Mouse (Mus musculus) embryonic fibroblast, embryonic 13.5 days (primary cell): ENCODE measurements around the gene Socs2. TPM values are rescaled to one million over a fixed set of nuclear protein-coding genes. Genes with fewer than 3 reads are reported as not detected.

ENCODE experiments used
- H3K27ac ChIP-seq: 2 replicates; pipeline ENCODE4 v1.5.1; 2012; ENCODE audit warnings: low read length, control low read depth, inconsistent platforms; ENCODE audit not compliant: insufficient read depth
- H3K4me1 ChIP-seq: 2 replicates; pipeline ENCODE4 v1.6.1; 2011; ENCODE audit warnings: low read length; ENCODE audit not compliant: control insufficient read depth, insufficient read depth
- H3K4me3 ChIP-seq: 2 replicates; pipeline ENCODE4 v1.5.1; 2011; ENCODE audit warnings: mild to moderate bottlenecking, control low read depth, low read length; ENCODE audit not compliant: insufficient read depth
- CTCF ChIP-seq: IDR thresholded peaks from 2 replicates; pipeline ENCODE4 v1.5.1; 2011; ENCODE audit warnings: mild to moderate bottlenecking, control low read depth, low read length, moderate library complexity, borderline replicate concordance; ENCODE audit not compliant: insufficient read depth
- POLR2A ChIP-seq: IDR thresholded peaks from 2 replicates; pipeline ENCODE4 v1.6.1; 2011; ENCODE audit warnings: low read depth, mild to moderate bottlenecking, control low read depth, low read length, moderate library complexity
- polyA plus RNA-seq: library from polyadenylated mRNA; stranded (reverse); fragments of >200 nt; gene quantifications from 2 replicates; pipeline ENCODE4 v1.2.4, GENCODE M21; 2011; ENCODE audit warnings: low read depth; ENCODE audit not compliant: missing spikeins, insufficient read length

The Socs2 gene
- polyA plus RNA-seq, 1 experiment: 42.5 TPM

DNA sequence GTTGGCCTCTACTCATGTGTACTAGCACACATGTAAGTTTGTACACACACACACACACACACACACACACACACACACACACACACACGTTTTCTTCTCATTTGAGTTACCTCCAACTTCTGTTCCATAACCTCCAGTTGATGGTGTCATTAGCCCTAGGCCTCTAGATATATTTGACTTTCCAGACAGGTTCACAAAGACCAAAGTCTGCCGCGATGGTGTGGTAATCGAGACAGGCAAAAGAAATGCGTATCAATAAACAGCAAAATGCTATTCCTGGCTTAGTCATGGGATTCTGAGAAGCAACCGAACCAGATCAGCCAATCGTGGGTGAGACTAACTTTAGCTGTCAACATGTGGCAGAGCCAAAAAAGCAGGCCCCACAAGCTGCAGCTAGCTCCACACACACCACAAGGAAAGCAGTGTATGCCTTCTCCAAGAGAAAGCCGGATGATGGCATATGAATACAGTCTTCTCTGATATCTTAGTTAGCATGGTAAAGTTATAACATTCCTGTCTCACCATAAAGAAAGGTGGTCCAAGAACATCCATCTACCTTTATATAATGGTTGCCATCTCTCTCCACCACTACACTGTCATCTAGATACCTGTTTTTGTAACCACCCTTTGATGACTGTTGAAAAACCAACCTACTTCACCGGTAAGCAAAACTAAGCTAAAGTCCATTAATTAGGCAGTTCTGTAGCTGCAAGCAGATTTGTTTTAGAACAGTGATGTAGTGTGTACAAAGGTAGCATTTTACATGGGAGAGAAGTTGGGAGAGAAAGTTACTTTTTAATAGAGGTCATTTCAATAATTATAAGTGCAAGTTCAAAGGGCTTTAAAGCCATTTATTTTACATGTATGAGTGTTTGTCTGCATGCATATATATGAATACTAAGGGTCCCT lies 9.5 kb upstream of the Socs2 start:
- Histone ChIP-seq H3K4me1 (no peaks in the 10 kb centered on the region), H3K4me3 (no peak overlapping the region), H3K27ac (no peak overlapping the region)
- no peak for TF ChIP-seq CTCF
- no peak for TF ChIP-seq POLR2A

DNA sequence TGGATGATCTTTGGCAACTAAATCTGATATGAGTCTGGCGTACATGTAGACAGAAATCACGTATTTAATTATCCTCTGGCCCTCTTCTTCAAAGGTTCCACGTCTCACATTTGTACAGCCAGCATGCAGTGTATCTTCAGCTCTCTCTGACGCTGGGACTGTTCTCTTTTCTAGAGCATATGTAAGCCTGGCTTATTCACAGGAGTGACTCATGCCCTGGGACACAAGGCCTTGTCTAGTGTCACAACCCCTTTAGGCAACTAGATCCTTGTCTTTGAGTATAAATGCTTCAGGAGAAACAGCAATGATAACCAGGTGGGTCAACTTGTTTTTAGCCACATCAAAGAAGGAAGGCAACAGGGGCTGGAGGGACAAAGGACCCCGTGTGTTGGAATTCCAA lies 5.7 kb upstream of the Socs2 start:
- H3K4me1 ChIP-seq: no peaks in the 10 kb centered on the region
- H3K4me3 ChIP-seq: no peak overlapping the region
- no peak for TF ChIP-seq POLR2A
- no peak for TF ChIP-seq CTCF
- H3K27ac ChIP-seq: no peak overlapping the region

DNA sequence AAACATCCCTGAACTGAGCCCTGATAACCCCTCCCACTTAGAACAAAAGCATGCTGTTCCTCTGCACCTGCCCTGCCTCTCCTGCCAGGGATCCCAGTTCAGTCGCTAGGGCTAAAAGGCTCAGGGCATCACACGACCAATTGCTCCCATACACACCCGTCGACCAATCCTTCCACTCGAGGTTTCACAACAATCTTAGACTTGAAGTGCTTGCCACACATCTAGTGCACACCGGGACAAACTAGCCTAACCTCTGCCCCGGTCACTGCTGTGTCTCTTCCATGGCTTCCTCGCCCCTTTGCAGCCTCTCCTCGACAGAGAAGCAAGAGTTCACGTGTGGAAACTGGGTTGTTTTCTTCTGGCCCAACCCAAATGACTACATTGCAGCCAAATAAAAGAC lies 3.3 kb upstream of the Socs2 start:
- H3K27ac ChIP-seq: no peak overlapping the region
- H3K4me3 ChIP-seq: no peak overlapping the region
- TF ChIP-seq CTCF (no peak), POLR2A (no peak)

DNA sequence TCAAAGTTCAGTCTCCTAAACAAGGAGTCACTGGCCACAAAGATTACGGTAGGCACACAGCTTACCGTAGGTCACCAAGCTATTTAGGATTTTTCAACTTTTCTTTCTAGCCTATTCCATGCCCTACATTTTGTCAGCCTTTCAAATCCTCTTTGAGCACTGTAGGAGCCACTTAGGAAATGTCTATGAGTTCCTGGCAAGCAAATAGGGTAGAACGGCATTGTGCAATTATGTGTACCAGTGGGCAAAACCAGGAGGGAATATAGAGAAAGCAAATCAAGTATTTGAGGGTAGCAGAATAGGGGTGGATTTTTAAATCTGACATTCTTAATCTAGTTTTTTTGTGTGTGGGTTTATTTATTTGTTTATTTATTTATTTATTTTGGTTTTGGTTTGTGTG lies 2.7 kb upstream of the Socs2 start:
- Histone ChIP-seq H3K4me3 (no peak overlapping the region), H3K27ac (no peak overlapping the region), H3K4me1 (no peaks in the 10 kb centered on the region)
- TF ChIP-seq CTCF: no peak
- TF ChIP-seq POLR2A: no peak

More for the DNA sequence above, 3.3 kb upstream of the Socs2 start:
- H3K4me1 ChIP-seq: no peaks in the 10 kb centered on the region

- H3K4me1 ChIP-seq: no peaks in the 10 kb centered on the region
- H3K27ac ChIP-seq: no peak overlapping the region
- TF ChIP-seq CTCF (no peak), POLR2A (no peak)
- H3K4me3 ChIP-seq: no peak overlapping the region
These were observed 1.7 kb upstream of the Socs2 start for GRCm38 (mm10) chr10:95418631-95419030.

- H3K27ac ChIP-seq: no peak overlapping the region
- TF ChIP-seq POLR2A (no peak), CTCF (peak; percentile 49; the same call in 1 of the 2 replicates)
- H3K4me1 ChIP-seq: no peaks in the 10 kb centered on the region
- peak overlapping the region; percentile 61 for H3K4me3 ChIP-seq
These were observed 686 bp upstream of the Socs2 start for GRCm38 (mm10) chr10:95417496-95418236.

GRCm38 (mm10) chr10:95416361-95416684 lies 657 bp downstream of the Socs2 start:
- Histone ChIP-seq H3K4me1 (no peaks in the 10 kb centered on the region), H3K27ac (peak overlapping the region; percentile 45; the same call in 1 of the 2 replicates), H3K4me3 (peak overlapping the region; percentile 61)
- no peak for TF ChIP-seq POLR2A
- TF ChIP-seq CTCF: no peak

GRCm38 (mm10) chr10:95415533-95416360 lies 1.2 kb downstream of the Socs2 start:
- no peak for TF ChIP-seq POLR2A
- no peak for TF ChIP-seq CTCF
- Histone ChIP-seq H3K27ac (no peak overlapping the region), H3K4me1 (no peaks in the 10 kb centered on the region), H3K4me3 (peak overlapping the region; percentile 61)

DNA sequence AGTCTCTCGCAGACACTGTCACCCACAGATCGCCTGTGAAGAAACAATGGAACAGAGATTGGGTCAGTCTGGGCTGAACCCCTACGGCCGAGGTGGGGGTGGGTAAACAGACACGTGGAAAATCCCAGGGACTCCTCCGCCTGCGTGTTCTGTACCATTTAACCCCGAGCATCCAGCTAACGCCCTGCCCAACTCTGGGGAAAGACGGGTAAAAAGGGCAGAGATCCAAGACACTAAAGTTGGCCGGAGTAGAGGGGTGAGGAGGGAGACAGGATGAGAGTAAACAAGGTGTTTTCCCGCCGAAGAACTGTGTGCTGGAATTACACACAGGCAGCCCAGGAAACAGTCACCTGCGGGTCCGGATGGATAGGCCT lies 1.8 kb downstream of the Socs2 start:
- H3K27ac ChIP-seq: no peak overlapping the region
- H3K4me1 ChIP-seq: no peaks in the 10 kb centered on the region
- TF ChIP-seq POLR2A (no peak), CTCF (no peak)
- H3K4me3 ChIP-seq: peak overlapping the region; percentile 61
